Mouse (Mus musculus) heart, embryonic 16.5 days (tissue): ENCODE data around the gene Trip12. TPM values are rescaled to one million over a fixed set of nuclear protein-coding genes. Genes with fewer than 3 reads are reported as not detected.

Source experiments
- ATAC-seq: fragments of 200-750 bp; cut with Nextera tagmentation; replicated peaks from 2 replicates; pipeline ENCODE4 v1.8.0; 2017; ENCODE audit warnings: moderate number of reproducible peaks; ENCODE audit not compliant: insufficient read depth, low FRiP score; ENCODE audit errors: extremely low read depth
- H3K27ac ChIP-seq: fragments of 300-500 bp; sonication (generic); 2 replicates; pipeline ENCODE4 v1.5.1; 2014; ENCODE audit warnings: mild to moderate bottlenecking, low read length, control low read depth, moderate library complexity
- H3K27me3 ChIP-seq: fragments of 300-500 bp; sonication (generic); 2 replicates; pipeline ENCODE4 v1.6.1; 2014; ENCODE audit warnings: low read length, mixed read lengths; ENCODE audit not compliant: control insufficient read depth, insufficient read depth
- H3K36me3 ChIP-seq: fragments of 300-500 bp; sonication (generic); 2 replicates; pipeline ENCODE4 v1.6.1; 2014; ENCODE audit not compliant: control insufficient read depth, insufficient read depth
- H3K4me1 ChIP-seq: fragments of 300-500 bp; sonication (generic); 2 replicates; pipeline ENCODE4 v1.6.1; 2014; ENCODE audit warnings: low read length, mixed read lengths; ENCODE audit not compliant: control insufficient read depth, insufficient read depth
- H3K4me2 ChIP-seq: fragments of 300-500 bp; sonication (generic); 2 replicates; pipeline ENCODE4 v1.6.1; 2014; ENCODE audit warnings: low read depth, mild to moderate bottlenecking, control low read depth, low read length
- H3K4me3 ChIP-seq: fragments of 300-500 bp; sonication (generic); 2 replicates; pipeline ENCODE4 v1.5.1; 2014; ENCODE audit warnings: mild to moderate bottlenecking, control low read depth, low read length
- H3K9ac ChIP-seq: fragments of 300-500 bp; sonication (generic); 2 replicates; pipeline ENCODE4 v1.6.1; 2014; ENCODE audit warnings: low read length, control low read depth
- H3K9me3 ChIP-seq: fragments of 300-500 bp; sonication (generic); replicated peaks from 2 replicates; pipeline ENCODE4 v1.6.1; 2016; ENCODE audit warnings: low read length; ENCODE audit not compliant: control insufficient read depth
- WGBS: fragments of 180-500 bp; shearing (Covaris S2); extraction: QIAGEN DNeasy Blood & Tissue Kit; methylation state at CpG from one replicate; pipeline ENCODE4 v1.1.7; 2014; 5-methylcytosine and 5-hydroxymethylcytosine counted together
- polyA plus RNA-seq: library from polyadenylated mRNA; unstranded; fragments of >200 nt; fragmentation: Nextera tagmentation; extraction: Ambion mirVana; gene quantifications from 2 replicates; pipeline ENCODE4 v1.2.1, GENCODE M21; 2015

Gene Trip12
- polyA plus RNA-seq, 1 experiment from 2014 or later, result 48.9 TPM

DNA sequence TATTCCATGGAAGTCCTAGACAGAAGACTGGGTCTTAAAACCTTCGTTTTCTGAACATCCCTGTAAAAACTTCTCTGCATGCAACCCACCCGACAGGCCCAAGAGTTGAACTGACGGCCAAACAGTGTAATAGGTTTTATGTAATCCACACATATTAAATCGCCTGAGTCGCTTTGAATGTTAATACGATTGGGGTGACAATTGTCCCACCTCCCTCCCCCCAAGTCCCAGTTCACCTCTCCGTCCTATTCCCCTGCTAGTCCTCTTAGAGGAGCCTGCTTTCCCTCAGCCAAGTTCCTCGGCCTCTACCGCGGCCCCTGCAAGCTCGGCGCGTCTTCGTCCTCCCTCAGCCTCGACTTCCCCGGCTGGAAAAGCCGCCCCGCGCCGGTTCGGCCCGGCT, 2.2 kb downstream of the Trip12 start:
- Histone ChIP-seq H3K27me3 (no peaks in the 10 kb centered on the region), H3K4me2 (peak overlapping the region; percentile 81), H3K4me3 (peak overlapping the region; percentile 100), H3K9ac (peak overlapping the region; percentile 100), H3K27ac (peak overlapping the region; percentile 99), H3K36me3 (peaks cover 2% of the 10 kb centered on the region; the same call in 1 of the 2 replicates), H3K4me1 (peaks cover 19% of the 10 kb centered on the region), H3K9me3 (no peaks in the 10 kb centered on the region)
- WGBS, result under 1% methylated on average over 22 of the region's 22 CpGs
- no peak for ATAC-seq

DNA sequence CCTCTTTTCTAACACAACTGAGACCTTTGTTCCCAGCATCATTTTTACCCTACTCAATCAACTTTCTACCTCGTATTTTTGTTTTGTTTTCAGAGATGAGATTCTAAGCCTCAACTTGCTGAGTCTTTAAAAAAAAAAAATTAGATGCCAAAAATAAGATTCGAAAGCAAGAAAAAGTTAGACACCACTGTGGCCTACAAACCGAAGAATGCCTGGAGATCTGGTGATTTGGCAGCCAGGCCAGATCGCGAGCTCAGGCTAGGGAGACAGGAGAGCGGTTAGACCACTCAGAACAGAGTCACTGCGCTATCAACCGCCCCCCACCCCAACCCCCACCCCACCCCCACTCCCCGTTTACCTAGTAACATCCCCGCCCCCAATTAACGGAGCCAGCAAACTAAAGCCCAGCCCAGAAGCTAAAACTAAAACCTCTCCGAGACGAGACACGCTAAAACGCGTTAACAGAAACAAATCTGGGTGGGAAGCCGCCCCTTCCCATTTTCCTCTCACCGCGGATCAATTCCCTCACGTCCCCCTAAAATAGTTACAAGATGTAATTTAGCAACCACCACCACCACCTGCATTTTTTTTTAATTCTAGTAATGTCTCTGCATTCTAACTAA, 2.7 kb downstream of the Trip12 start:
- H3K4me3 ChIP-seq, result peak overlapping the region; percentile 100

DNA sequence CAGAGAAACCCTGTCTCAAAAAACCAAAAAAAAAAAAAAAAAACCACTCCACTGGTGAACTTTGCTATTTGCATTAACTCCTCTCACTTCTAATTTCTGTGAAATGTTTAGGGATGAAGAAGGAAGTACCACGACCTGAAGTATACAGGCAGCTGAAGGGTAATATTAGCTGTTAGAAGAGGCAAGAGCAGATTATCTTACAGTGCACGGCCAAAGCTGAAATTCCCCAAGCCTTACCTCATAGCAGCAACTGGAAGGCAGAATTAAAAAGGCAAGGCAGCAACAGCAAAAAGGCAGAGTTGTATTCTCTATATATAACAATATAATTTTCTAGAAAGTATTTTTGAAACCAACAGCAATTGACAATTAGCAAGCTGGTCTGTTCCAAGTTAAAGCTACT, 15.2 kb downstream of the Trip12 start:
- Histone ChIP-seq H3K9ac (no peak overlapping the region), H3K36me3 (no peaks in the 10 kb centered on the region; the same call in 1 of the 2 replicates), H3K4me3 (no peak overlapping the region), H3K9me3 (no peaks in the 10 kb centered on the region), H3K4me1 (peaks cover 8% of the 10 kb centered on the region; the same call in 1 of the 2 replicates), H3K27ac (peak overlapping the region; percentile 39), H3K4me2 (no peak overlapping the region), H3K27me3 (no peaks in the 10 kb centered on the region)
- 22% methylated on average over 2 of the region's 2 CpGs for WGBS
- ATAC-seq, result peak; percentile 75; the same call in 1 of the 2 replicates

More for the DNA sequence above, 2.7 kb downstream of the Trip12 start:
- H3K4me1 ChIP-seq, result peaks cover 19% of the 10 kb centered on the region
- H3K9me3 ChIP-seq, result no peaks in the 10 kb centered on the region
- WGBS, result 5% methylated on average over 20 of the region's 20 CpGs
- H3K27me3 ChIP-seq, result no peaks in the 10 kb centered on the region
- peak overlapping the region; percentile 100 for H3K9ac ChIP-seq
- peak overlapping the region; percentile 81 for H3K4me2 ChIP-seq
- H3K36me3 ChIP-seq, result peaks cover 5% of the 10 kb centered on the region; the same call in 1 of the 2 replicates
- H3K27ac ChIP-seq, result peak overlapping the region; percentile 99
- no peak for ATAC-seq

DNA sequence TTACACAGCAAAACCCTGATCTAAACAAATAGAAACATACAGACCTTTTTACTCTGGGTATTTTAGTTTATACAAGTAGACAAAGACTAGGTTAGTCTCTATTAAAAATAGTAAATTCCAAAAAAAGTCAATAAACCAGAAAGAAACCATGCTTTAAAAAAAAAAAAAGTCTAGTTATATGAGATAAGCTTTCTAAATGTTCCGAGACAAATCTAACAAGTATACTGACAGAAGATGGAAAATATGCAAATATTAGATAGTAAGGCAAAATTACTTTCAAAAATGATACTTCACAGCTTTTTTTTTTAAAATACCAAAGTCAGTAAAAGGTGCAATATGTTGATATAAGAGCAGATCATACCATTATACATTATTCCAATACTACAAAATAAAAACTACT, 22.7 kb downstream of the Trip12 start:
- Histone ChIP-seq H3K36me3 (peaks cover 15% of the 10 kb centered on the region; the same call in 1 of the 2 replicates), H3K4me1 (no peaks in the 10 kb centered on the region), H3K9me3 (no peaks in the 10 kb centered on the region), H3K27ac (no peak overlapping the region), H3K4me2 (no peak overlapping the region), H3K4me3 (no peak overlapping the region), H3K9ac (no peak overlapping the region), H3K27me3 (no peaks in the 10 kb centered on the region)
- no peak for ATAC-seq
- WGBS, result 68% methylated on average over 1 of the region's 1 CpGs

DNA sequence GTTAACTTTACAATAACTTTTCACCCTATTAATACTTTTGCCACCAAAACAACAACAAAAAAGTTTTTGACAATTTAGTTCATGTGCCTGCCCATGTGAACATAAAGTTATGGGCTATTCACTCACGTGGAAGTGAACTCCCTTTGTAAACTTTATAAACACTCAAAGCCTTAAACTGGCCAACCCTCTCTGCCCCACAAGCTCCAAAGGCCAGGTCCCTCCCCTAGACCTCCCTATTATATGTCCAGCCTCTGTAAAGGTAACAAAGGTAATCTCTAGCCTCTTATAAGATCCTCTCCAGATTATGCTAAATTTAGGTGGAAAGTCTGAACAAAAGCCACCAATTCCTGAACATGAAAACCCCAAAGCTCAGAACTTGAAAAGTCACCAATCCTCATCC, 36.5 kb downstream of the Trip12 start:
- 92% methylated on average over 1 of the region's 1 CpGs for WGBS

DNA sequence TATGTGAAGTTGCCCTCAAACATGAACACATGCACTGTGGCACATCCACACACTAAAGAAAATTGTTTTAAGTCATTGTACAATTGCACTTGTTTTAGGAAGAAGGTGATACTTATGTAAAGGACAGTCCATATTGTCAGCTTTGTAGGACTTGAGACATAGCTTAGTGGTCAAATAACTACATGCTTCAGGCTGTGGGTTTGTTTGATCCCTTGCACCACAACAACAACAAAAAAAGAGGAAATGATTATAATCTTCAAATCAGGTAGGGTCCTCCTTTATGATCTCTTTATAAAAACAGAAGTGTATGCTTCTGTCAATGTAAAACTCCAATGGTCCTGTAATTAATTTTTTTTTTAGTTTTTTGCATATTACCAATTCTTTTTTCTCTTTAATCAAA, 41.1 kb downstream of the Trip12 start:
- H3K36me3 ChIP-seq, result no peaks in the 10 kb centered on the region; the same call in 1 of the 2 replicates
- H3K9me3 ChIP-seq, result no peaks in the 10 kb centered on the region
- H3K4me3 ChIP-seq, result no peak overlapping the region
- H3K27me3 ChIP-seq, result no peaks in the 10 kb centered on the region
- peaks cover 2% of the 10 kb centered on the region; the same call in 1 of the 2 replicates for H3K4me1 ChIP-seq
- ATAC-seq, result no peak
- H3K27ac ChIP-seq, result no peak overlapping the region
- no peak overlapping the region for H3K4me2 ChIP-seq
- H3K9ac ChIP-seq, result no peak overlapping the region

More for the DNA sequence above, 36.5 kb downstream of the Trip12 start:
- Histone ChIP-seq H3K4me2 (no peak overlapping the region), H3K4me3 (no peak overlapping the region), H3K27me3 (no peaks in the 10 kb centered on the region), H3K9me3 (no peaks in the 10 kb centered on the region), H3K9ac (no peak overlapping the region), H3K36me3 (no peaks in the 10 kb centered on the region), H3K4me1 (peaks cover 2% of the 10 kb centered on the region; the same call in 1 of the 2 replicates), H3K27ac (no peak overlapping the region)
- no peak for ATAC-seq

DNA sequence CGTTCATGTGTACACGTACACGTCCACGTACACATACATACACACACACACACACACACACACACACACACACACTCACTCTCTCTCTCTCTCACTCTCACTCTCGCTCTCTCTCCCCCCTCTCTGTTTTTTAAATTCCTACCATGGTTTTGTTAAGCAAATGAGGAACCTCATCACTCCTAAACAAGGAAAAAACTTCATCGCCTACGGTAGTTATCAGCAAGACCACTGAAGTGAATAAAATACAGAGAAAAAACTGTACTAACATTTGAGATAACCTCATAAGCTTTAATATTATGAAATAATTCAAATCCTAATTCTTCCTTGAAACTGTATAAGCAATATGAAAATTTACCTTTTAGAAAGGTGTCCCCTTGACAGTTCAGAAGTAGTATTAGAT, 45.0 kb downstream of the Trip12 start:
- H3K36me3 ChIP-seq, result peaks cover 25% of the 10 kb centered on the region
- WGBS, result 91% methylated on average over 7 of the region's 7 CpGs
- no peak for ATAC-seq
- no peak overlapping the region for H3K27ac ChIP-seq
- no peak overlapping the region for H3K4me2 ChIP-seq
- no peak overlapping the region for H3K4me3 ChIP-seq
- H3K9me3 ChIP-seq, result no peaks in the 10 kb centered on the region
- peaks cover 2% of the 10 kb centered on the region; the same call in 1 of the 2 replicates for H3K4me1 ChIP-seq
- H3K27me3 ChIP-seq, result no peaks in the 10 kb centered on the region
- H3K9ac ChIP-seq, result no peak overlapping the region

DNA sequence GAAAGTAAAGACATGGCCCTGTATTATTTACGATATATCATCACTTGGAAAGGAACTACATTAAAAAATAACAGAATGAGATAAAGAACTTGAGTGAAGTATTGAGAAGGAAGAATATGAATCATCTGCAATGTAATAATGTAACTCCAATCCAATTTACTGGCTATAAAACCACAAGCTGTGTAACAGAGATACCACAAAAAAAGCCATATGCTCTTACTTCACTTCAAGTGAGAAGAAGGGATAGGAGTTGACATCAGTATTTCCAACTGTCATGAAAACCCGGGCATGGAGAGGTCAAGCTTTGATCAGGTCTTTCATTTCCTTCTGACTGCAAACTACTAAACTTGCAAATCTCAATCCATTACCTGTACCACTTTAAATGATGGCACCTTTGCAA, 48.9 kb downstream of the Trip12 start:
- Histone ChIP-seq H3K9me3 (no peaks in the 10 kb centered on the region), H3K36me3 (peaks cover 29% of the 10 kb centered on the region), H3K27me3 (no peaks in the 10 kb centered on the region), H3K4me2 (no peak overlapping the region), H3K4me3 (no peak overlapping the region), H3K27ac (no peak overlapping the region), H3K4me1 (no peaks in the 10 kb centered on the region), H3K9ac (no peak overlapping the region)
- WGBS, result 92% methylated on average over 2 of the region's 2 CpGs
- no peak for ATAC-seq

DNA sequence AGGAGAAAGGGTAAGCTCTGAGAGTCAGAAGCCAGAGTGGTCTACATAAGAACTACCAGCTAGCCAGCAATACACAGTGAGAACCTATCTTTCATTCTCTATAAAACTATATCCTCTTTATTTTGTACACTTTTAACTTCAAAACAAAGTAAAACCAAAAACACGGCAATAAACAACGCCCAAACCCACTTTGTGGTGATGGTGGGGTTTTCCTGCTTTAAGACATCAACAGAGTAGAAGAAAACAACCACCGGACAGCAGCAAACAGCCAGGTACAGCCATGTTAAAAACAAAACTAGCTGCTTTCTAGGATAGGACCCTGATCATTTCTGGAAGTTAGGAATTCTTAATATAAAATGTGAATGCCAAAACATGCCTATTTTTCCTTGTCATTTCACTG, 59.7 kb downstream of the Trip12 start:
- Histone ChIP-seq H3K9ac (no peak overlapping the region), H3K4me2 (no peak overlapping the region), H3K27ac (no peak overlapping the region), H3K36me3 (peaks cover 14% of the 10 kb centered on the region), H3K9me3 (no peaks in the 10 kb centered on the region), H3K27me3 (no peaks in the 10 kb centered on the region), H3K4me3 (no peak overlapping the region), H3K4me1 (no peaks in the 10 kb centered on the region)
- 90% methylated on average over 3 of the region's 3 CpGs for WGBS
- no peak for ATAC-seq
